Mouse (Mus musculus): Measurements from ENCODE around the gene Sema5b. TPM values are rescaled to one million over a fixed set of nuclear protein-coding genes. Genes with fewer than 3 reads are reported as not detected.

The Sema5b gene
- polyA plus RNA-seq, 1 experiment from 2014 or later = 2.0 TPM

- Histone ChIP-seq H3K27ac (replicated peaks) (no peak overlapping the region), H3K4me2 (peak overlapping the region; percentile 27), H3K36me3 (no peaks in the 10 kb centered on the region), H3K9ac (0 out of 2 replicates have a peak overlapping the region, but pooled peaks have one; percentile 30), H3K4me3 (no peak overlapping the region), H3K4me1 (peaks cover 13% of the 10 kb centered on the region), H3K9me3 (no peaks in the 10 kb centered on the region), H3K27me3 (replicated peaks) (peaks cover 20% of the 10 kb centered on the region)
- no peak for ATAC-seq (ENCODE audit: extremely low read depth, insufficient number of reproducible peaks, low FRiP score, low TSS enrichment)
- WGBS = 45% methylated on average over 17 of the region's 17 CpGs
Observed at GRCm38 (mm10) chr16:35613851-35614804, 73.2 kb downstream of the Sema5b start.

GRCm38 (mm10) chr16:35617732-35618131, 76.8 kb downstream of the Sema5b start:
- no peak overlapping the region for H3K4me3 ChIP-seq
- no peak overlapping the region for H3K4me2 ChIP-seq
- H3K27ac ChIP-seq (replicated peaks) = no peak overlapping the region
- no peaks in the 10 kb centered on the region for H3K36me3 ChIP-seq
- no peak for ATAC-seq (ENCODE audit: extremely low read depth, insufficient number of reproducible peaks, low FRiP score, low TSS enrichment)
- H3K27me3 ChIP-seq (replicated peaks) = peaks cover 16% of the 10 kb centered on the region
- no peak overlapping the region for H3K9ac ChIP-seq
- no peaks in the 10 kb centered on the region for H3K9me3 ChIP-seq
- 55% methylated on average over 4 of the region's 4 CpGs for WGBS
- peaks cover 13% of the 10 kb centered on the region for H3K4me1 ChIP-seq

DNA sequence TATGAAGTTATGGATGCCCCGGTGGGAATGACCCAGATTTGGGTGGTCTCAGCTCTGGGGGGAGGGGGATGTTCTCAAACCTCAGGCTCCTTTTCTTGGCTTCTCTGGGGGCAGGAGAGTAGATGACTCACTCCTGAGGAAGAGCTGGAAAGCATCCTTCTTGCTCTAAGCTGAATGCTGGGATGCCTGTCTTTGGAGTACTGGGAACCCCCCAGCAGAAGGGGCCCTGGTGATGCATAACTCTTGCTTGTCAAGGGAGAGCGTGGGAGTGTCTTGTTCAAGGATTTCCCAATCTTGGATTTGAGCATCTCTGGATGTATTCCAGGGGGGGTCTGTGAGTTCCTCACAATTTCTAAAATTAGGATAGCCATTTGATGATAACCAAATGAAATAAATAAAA, 82.1 kb downstream of the Sema5b start:
- Histone ChIP-seq H3K4me1 (no peaks in the 10 kb centered on the region), H3K27me3 (replicated peaks) (peaks cover 16% of the 10 kb centered on the region), H3K9me3 (no peaks in the 10 kb centered on the region), H3K4me3 (no peak overlapping the region), H3K27ac (replicated peaks) (no peak overlapping the region), H3K36me3 (no peaks in the 10 kb centered on the region), H3K4me2 (no peak overlapping the region), H3K9ac (no peak overlapping the region)
- ATAC-seq (ENCODE audit: extremely low read depth, insufficient number of reproducible peaks, low FRiP score, low TSS enrichment) = no peak
- 71% methylated on average over 2 of the region's 2 CpGs for WGBS

DNA sequence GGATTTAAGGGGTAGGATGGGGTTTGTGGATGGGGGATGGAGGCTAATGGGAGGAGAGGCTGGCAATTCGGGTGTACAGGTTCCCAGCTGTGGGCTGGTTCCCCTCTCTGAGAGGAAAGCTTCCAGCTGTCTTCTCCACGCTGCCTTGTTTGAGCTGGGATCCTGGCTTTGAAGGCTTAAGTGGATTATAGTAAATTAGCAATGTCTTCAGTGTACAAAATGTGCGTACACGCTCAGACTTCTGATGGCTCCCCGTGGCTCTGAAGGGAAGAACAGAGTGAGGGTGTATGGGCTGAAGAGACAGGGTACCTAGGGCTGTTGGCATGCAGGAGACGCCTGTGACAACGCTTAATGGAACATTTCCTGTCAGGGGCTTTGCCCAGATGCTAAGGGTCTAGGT, 83.0 kb downstream of the Sema5b start:
- ATAC-seq (ENCODE audit: extremely low read depth, insufficient number of reproducible peaks, low FRiP score, low TSS enrichment) = no peak
- WGBS = 72% methylated on average over 7 of the region's 7 CpGs

DNA sequence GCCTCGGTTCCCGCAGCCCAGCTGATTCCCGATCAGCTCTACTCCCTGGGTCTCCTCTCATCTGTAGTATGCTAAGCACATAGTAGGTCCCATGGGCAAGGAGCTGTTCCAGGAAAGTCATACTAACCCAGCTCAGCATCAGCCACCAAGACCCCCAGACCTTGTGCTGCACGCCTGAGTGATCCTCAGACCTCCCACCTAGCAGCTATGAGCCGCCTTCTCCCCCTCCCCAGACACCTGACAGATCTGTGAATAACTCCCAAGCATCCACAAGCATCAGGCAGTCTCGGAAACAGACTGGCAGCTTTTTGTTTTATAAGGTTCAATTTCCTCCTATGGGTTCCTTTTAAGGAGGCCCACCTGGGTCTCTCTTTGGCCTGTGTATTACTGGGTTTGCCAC, 83.9 kb downstream of the Sema5b start:
- H3K27ac ChIP-seq (replicated peaks) = no peak overlapping the region
- H3K36me3 ChIP-seq = no peaks in the 10 kb centered on the region
- 84% methylated on average over 6 of the region's 6 CpGs for WGBS
- no peak overlapping the region for H3K9ac ChIP-seq
- no peak overlapping the region for H3K4me2 ChIP-seq
- H3K4me1 ChIP-seq = no peaks in the 10 kb centered on the region
- no peak overlapping the region for H3K4me3 ChIP-seq
- H3K27me3 ChIP-seq (replicated peaks) = peaks cover 26% of the 10 kb centered on the region
- ATAC-seq (ENCODE audit: extremely low read depth, insufficient number of reproducible peaks, low FRiP score, low TSS enrichment) = no peak
- no peaks in the 10 kb centered on the region for H3K9me3 ChIP-seq

More for the DNA sequence above, 83.0 kb downstream of the Sema5b start:
- Histone ChIP-seq H3K9ac (no peak overlapping the region), H3K4me1 (no peaks in the 10 kb centered on the region), H3K9me3 (no peaks in the 10 kb centered on the region), H3K36me3 (no peaks in the 10 kb centered on the region), H3K4me2 (no peak overlapping the region), H3K27me3 (replicated peaks) (peaks cover 22% of the 10 kb centered on the region), H3K4me3 (no peak overlapping the region), H3K27ac (replicated peaks) (no peak overlapping the region)

DNA sequence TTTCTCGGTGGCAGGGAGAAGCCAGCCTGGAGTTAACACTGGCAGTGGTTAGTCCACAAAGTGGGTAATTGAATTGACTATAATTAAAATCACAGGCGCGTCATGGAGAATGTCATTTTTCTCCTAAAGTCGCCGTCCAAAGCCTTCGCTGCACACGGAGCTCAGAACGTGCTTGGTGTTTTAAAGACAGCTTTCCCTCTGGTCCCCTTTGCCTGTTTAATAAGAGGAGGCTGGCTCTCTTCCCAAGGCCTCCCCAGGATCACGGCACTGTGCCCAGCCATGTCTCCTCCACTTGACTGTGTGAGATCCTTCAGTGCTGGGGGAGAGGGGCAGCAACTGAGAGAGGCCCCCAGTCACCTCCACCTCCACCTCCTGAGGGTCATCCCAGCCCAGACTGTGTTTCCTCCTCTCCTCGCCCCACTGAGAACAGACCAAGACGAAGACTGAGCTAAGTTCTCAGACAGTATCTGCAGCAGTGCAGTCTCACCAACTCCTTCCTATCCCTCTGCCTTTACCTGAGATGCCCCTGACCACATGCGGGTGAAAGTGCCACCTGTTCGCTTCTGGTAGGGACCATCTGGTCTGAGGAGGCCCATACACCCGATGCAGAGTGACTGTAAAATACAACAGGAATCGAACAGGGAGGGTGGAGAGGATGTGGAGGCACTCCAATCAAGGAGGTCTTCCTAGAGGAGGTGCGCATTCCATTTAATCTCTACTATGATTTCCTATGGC, 84.5 kb downstream of the Sema5b start:
- Histone ChIP-seq H3K4me3 (no peak overlapping the region), H3K9ac (no peak overlapping the region), H3K27ac (replicated peaks) (no peak overlapping the region), H3K36me3 (no peaks in the 10 kb centered on the region), H3K27me3 (replicated peaks) (peaks cover 26% of the 10 kb centered on the region), H3K4me2 (no peak overlapping the region), H3K4me1 (peaks cover 1% of the 10 kb centered on the region), H3K9me3 (no peaks in the 10 kb centered on the region)
- ATAC-seq (ENCODE audit: extremely low read depth, insufficient number of reproducible peaks, low FRiP score, low TSS enrichment) = no peak
- 80% methylated on average over 16 of the region's 16 CpGs for WGBS

DNA sequence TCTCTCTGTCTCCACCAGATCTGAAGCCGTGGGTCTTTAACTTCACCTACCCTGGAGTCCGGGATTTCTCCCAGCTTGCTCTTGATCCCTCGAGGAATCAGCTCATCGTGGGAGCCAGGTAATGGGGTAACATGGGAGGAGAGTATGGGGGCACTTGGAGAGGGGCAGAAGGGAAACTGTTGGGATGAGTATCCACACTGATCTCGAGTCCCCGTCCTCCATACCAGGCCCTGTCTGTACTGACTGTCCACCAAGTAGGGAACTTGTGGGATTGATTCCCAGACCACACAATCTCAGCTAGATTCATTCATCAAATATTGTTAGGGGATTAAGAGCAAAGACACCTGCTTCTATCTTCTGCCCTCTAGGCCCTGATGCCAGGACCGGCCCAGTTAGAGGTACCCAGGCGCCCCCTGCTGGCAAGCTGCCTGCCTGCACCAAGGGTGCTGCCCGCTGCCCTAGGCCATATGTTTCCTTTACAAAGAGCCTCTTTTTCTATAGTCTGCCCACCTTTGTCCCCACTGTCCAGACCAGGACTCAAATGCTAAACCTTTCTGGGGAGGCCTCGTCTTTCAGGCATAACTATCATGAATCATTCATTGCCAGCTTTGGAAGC, 87.2 kb downstream of the Sema5b start:
- Histone ChIP-seq H3K9ac (no peak overlapping the region), H3K4me3 (no peak overlapping the region), H3K27me3 (replicated peaks) (peaks cover 36% of the 10 kb centered on the region), H3K27ac (replicated peaks) (no peak overlapping the region), H3K4me2 (no peak overlapping the region), H3K36me3 (no peaks in the 10 kb centered on the region), H3K9me3 (no peaks in the 10 kb centered on the region), H3K4me1 (peaks cover 10% of the 10 kb centered on the region)
- ATAC-seq (ENCODE audit: extremely low read depth, insufficient number of reproducible peaks, low FRiP score, low TSS enrichment) = no peak
- WGBS = 34% methylated on average over 10 of the region's 10 CpGs

DNA sequence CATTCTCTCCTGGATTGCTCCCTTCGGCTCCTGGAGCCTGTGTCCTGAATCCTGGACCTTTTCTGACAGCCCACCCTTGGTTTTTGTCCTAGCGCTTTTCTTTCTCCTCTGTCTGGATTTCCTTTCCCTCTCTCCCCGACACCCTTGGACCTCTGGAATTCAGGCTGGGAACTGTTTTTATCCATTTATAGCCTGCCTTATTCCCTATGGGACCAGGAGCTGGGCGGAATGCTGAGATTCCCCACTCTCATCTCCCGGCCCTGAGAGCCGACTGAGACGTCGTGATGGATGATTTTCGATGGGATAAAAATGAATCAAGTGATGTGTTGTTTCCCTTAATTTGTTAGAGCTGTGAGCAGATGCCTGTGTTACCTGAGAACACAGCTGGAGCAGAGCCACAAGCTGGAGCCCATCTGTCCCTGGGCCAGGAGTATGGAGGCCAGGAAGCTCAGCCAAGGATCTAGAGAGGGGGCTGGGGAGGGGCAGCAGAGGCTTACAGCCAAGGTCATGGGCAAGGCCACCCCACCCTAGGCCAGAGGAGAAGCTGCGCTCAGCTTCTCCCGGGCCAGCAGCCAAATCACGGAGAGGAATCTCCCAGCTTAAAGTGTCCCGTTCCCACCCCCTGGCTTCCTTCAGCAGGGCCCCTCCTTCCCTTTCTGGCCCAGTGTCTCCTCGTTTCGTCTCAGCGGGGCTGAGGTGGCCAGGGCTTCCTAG, 89.7 kb downstream of the Sema5b start:
- Histone ChIP-seq H3K27me3 (replicated peaks) (peaks cover 31% of the 10 kb centered on the region), H3K9me3 (no peaks in the 10 kb centered on the region), H3K27ac (replicated peaks) (no peak overlapping the region), H3K36me3 (no peaks in the 10 kb centered on the region), H3K4me1 (peaks cover 10% of the 10 kb centered on the region), H3K4me2 (peak overlapping the region; percentile 22; the same call in 1 of the 2 replicates), H3K9ac (no peak overlapping the region), H3K4me3 (no peak overlapping the region)
- 40% methylated on average over 16 of the region's 16 CpGs for WGBS
- no peak for ATAC-seq (ENCODE audit: extremely low read depth, insufficient number of reproducible peaks, low FRiP score, low TSS enrichment)

DNA sequence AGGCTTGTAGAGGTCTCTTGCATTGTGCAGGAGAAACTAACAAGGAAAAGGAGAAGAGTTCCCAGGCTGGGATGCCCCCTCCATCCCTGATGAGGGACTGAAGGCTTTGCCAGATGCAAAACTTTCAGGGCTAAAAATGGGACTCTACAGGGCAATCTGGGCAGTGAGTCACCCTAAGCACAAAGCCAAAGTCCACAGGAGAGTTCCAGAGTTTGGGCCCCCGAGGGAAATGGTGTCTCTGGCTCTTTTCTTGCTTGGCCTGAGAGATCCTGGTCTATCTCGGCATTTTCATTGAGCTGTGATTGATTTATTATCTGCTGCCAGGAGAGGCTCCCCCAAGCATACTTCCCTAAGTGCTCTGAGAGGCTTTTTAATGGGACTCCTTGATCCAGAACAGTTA, 92.1 kb downstream of the Sema5b start:
- Histone ChIP-seq H3K9ac (no peak overlapping the region), H3K4me2 (no peak overlapping the region), H3K4me1 (peaks cover 10% of the 10 kb centered on the region), H3K27me3 (replicated peaks) (peaks cover 24% of the 10 kb centered on the region; the same call in 1 of the 2 replicates), H3K4me3 (no peak overlapping the region), H3K27ac (replicated peaks) (no peak overlapping the region), H3K9me3 (no peaks in the 10 kb centered on the region), H3K36me3 (no peaks in the 10 kb centered on the region)
- 34% methylated on average over 2 of the region's 2 CpGs for WGBS
- no peak for ATAC-seq (ENCODE audit: extremely low read depth, insufficient number of reproducible peaks, low FRiP score, low TSS enrichment)

- no peak for ATAC-seq (ENCODE audit: extremely low read depth, insufficient number of reproducible peaks, low FRiP score, low TSS enrichment)
- Histone ChIP-seq H3K27me3 (replicated peaks) (peaks cover 13% of the 10 kb centered on the region; the same call in 1 of the 2 replicates), H3K9me3 (no peaks in the 10 kb centered on the region), H3K4me2 (no peak overlapping the region), H3K4me1 (peaks cover 10% of the 10 kb centered on the region), H3K27ac (replicated peaks) (no peak overlapping the region), H3K9ac (no peak overlapping the region), H3K36me3 (no peaks in the 10 kb centered on the region), H3K4me3 (no peak overlapping the region)
- 48% methylated on average over 4 of the region's 4 CpGs for WGBS
Observed at GRCm38 (mm10) chr16:35634971-35635370, 94.0 kb downstream of the Sema5b start.

- no peaks in the 10 kb centered on the region for H3K36me3 ChIP-seq
- H3K27ac ChIP-seq (replicated peaks) = no peak overlapping the region
- WGBS = 58% methylated on average over 3 of the region's 3 CpGs
- no peaks in the 10 kb centered on the region for H3K4me1 ChIP-seq
- H3K27me3 ChIP-seq (replicated peaks) = no peaks in the 10 kb centered on the region; the same call in 1 of the 2 replicates
- no peak overlapping the region for H3K4me3 ChIP-seq
- no peak for ATAC-seq (ENCODE audit: extremely low read depth, insufficient number of reproducible peaks, low FRiP score, low TSS enrichment)
- H3K9ac ChIP-seq = no peak overlapping the region
- H3K9me3 ChIP-seq = no peaks in the 10 kb centered on the region
- no peak overlapping the region for H3K4me2 ChIP-seq
Observed at GRCm38 (mm10) chr16:35639505-35639904, 98.6 kb downstream of the Sema5b start.

Measured in heart, embryonic 13.5 days (tissue).